Mouse (Mus musculus): ENCODE measurements at regions not wholly inside any gene's neighbourhood (a gene's known extent, or its start where the extent isn't known, plus 50 kb on each side); places are given as distances from the start of the nearest gene placed in this dataset.

GRCm38 (mm10) chr15:88085631-88086030 is 514.5 kb upstream of the Zdhhc25 start:
- TF ChIP-seq POLR2A (IDR thresholded peaks at IDR 0.05; ENCODE audit: low read depth, low read length): no peak
- no peak for TF ChIP-seq CTCF (IDR thresholded peaks at IDR 0.05; ENCODE audit: extremely low read depth, insufficient read depth, insufficient read length, insufficient replicate concordance)

Measured in spleen, adult 2 months (tissue).